Mouse (Mus musculus) skeletal muscle tissue, postnatal 0 days (tissue): ENCODE results near the gene Epha10. TPM values are rescaled to one million over a fixed set of nuclear protein-coding genes. Genes with fewer than 3 reads are reported as not detected.

Experiments
- polyA plus RNA-seq: library from polyadenylated mRNA; unstranded; fragments of >200 nt; fragmentation: Nextera tagmentation; extraction: Ambion mirVana; gene quantifications from 2 replicates; pipeline ENCODE4 v1.2.1, GENCODE M21; 2015

Gene Epha10
- polyA plus RNA-seq = not detected in 2 replicates

DNA sequence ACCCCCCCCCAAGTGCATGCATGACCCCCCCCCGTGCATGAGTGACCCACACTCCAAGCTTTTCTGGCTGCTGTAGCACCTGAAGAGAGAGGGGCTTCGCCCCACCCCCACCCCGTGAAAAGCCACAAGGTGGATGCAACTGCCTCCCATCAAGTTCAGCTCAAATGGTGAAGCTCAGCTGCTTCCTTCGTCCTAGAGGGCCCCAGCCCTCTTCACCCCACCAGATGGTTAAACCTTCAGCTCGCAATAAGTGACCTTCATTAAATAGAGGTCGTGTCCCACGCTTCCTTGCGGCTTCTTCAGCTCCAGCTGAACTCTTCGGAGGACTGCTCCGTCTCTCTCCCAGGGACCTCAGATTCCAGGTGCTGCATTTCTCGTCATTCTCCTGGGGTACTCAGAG is at the start of gene Epha10:
Gene Epha10 (plus strand): TSS at position 301 of the 400 bp plus-strand sequence.

DNA sequence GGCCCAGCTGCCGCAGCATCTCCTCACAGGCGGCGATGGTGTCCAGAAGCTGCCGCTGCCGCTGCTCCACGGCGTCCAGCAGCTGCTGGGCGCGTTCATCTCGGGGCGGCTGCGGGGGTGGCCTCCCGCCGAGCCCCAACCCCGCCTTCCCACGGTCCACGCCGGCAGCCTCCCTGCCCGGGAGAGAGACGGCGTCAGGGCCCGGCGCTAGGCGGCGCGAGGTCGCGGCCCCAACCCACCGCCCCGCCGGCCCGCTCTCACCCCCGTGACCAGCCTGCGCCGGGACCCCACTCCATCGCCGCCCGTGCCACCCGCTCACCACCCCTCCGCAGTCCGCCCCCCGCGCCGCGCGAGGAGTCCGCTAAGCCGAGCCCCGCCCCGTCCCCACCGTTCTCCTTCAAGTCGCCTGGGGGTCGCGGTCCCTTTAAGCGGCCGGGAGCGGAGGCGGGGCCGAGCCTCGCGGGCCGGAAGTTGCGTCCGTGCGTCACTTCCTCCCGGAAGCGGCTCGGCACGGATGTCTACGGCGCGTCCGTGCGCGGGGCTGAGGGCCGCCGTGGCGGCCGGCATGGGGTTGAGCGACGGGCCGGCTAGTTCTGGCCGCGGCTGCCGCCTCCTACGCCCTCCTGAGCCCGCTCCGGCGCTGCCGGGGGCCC is 30.3 kb upstream of the Epha10 start, which contains the start of gene Yrdc:
Gene Yrdc (plus strand): TSS at position 419 of the 653 bp plus-strand sequence.

DNA sequence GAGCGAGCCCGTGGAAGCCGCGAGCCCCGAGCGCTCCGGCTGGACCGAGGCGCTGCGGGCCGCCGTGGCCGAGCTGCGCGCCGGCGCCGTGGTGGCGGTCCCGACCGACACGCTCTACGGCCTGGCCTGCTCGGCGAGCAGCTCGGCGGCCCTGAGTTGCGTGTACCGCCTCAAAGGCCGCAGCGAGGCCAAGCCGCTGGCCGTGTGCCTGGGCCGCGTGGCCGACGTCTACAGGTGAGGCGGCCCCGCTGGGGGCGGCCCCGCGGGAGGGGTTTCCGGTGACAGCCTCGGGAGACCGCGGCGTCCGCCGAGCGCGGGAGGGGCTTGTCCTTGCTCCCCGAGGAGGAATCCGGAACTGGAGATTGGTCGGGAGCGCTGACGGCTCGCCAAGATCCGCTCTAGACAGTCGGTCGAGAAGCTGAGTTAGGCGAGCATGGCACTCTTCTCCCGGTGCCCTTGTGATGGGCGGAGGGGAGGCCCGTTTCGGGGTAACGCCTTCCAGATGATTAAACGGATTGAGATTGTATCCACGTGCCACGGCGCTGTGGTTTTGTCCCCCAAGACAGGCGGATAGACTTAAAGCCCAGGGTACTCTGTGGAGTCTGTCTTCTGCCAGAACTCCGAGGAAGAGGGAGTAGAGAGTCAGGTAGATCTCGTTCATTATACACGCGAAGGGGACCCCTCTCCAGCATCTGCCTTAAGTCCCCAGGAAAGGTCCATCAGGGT is 29.6 kb upstream of the Epha10 start, which contains the start of gene 1110065P20Rik:
Gene 1110065P20Rik (minus strand): TSS at position 264 of the 726 bp plus-strand sequence.

DNA sequence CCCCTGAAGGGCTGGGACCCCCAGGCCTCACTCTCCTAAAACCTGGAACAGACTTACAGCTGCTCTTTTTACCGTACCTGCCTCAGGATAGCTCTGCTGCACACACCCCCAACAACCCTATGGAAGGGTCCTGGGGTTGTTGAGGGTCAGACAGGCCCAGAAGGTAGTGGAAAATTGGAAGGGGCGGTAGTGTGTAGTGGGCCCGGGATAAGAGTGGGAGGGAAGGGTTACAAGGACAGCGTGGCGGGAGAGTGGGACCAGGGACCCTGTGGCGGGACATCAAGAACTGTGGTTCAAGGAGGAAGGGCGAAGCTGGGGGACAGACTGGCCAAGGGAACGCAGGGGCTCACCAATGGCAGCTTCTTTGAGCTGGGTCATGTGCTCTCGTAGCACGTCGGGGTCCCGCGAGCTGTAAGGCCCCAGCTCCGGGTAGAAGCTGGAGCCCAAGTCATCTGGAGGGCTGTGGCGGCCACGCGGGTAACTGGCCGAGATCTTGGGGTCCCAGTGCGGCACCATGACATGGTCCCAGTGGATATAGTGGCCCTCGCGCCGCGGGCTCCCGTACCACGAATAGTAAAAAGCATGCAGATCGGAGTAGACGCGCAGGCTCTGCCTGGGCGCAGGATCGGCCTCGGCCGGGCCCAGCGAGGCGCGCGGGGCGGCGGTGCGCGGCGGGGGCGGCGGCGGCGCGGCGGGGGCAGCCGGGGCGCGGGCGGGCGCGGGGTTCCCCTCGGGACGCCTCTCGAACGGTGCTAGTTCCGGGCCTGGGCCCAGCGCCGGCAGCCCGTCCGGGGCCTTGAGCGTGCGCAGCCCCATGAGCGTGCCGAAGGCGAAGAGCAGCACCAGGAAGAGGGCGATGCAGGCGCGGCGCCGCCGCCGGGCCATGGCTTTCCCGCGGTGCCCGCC is 19.2 kb upstream of the Epha10 start, which contains the start of gene Maneal:
Gene Maneal (minus strand): TSS at position 889 of the 906 bp plus-strand sequence.

DNA sequence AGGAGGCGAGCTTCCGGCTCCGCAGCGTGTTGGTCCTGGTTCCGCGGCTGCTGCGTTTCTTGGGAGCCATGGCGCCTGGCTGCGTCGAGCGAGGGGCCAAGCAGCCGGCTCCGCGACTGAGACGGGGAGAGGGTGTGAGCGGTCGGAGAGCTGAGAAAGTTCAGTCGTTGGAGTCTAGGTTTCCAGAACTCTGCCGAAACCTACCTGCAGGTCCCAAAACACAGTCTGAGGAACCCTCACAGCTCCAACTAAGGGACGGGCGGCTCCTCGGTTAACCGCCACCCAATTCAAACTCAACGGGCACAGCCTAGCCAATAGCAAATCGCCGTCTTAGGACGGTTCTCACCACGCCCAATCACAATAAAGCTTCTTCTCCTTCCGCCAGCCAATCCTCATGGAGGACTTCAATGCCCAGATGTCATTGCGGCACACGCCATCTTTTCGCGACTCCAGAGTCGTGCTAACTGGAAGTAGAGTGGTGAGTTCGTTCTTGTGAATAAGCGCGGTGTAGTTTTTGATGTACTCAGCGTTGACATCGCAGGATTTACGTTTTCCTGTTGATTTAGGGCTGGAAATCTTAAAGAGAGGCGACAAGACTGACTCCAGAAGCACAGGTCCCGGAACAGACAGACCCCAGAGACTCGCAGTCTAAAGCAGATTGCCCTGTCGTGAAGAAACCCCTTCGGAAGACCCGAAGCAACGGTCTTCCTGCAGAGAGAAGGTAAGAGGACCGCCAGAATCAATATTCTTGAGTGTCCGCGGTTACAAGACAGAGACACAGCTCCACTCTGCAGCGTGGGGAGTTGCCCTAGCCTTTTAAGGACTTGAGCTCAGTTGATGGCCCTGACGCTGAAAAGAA is 56.1 kb downstream of the Epha10 start, which contains the start of gene 9930104L06Rik:
Gene 9930104L06Rik (plus strand): TSS at position 436 of the 859 bp plus-strand sequence.

DNA sequence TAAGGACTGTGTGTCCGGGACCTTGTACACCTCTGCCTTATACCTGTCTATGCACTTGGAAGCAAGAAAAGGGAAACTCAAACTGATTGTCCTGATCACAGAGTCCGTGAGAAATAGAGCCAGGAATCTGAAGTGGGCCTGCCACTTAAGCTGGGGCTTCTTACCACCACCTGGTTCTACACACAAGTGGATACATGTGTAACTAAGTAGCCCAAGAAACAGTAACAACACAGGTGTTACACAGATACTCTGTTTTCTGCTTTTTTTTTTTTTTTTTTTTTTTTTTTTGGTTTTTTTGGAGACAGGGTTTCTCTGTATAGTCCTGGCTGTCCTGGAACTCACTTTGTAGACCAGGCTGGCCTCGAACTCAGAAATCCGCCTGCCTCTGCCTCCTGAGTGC is 58.5 kb downstream of the Epha10 start, which contains the start of gene Cdca8:
Gene Cdca8 (minus strand): TSS at position 101 of the 400 bp plus-strand sequence.

Other genes with a start within 250 kb of the Epha10 start
- 2.5 and 4.3 TPM in 2 replicates for gene Pou3f1, start 224.1 kb upstream of the Epha10 start, polyA plus RNA-seq
- gene Utp11, start 187.3 kb upstream of the Epha10 start, polyA plus RNA-seq = 66.2 and 68.7 TPM in 2 replicates
- gene Fhl3, start 180.2 kb upstream of the Epha10 start, polyA plus RNA-seq = 22.3 and 26.7 TPM in 2 replicates
- 54.0 and 55.4 TPM in 2 replicates for gene Sf3a3, start 166.1 kb upstream of the Epha10 start, polyA plus RNA-seq
- 10.6 and 12.1 TPM in 2 replicates for gene Inpp5b, start 139.0 kb upstream of the Epha10 start, polyA plus RNA-seq
- gene Mtf1, start 78.8 kb upstream of the Epha10 start, polyA plus RNA-seq = 8.4 and 8.5 TPM in 2 replicates
- 14.4 and 16.5 TPM in 2 replicates for gene Yrdc, start 30.2 kb upstream of the Epha10 start, polyA plus RNA-seq
- gene 1110065P20Rik, start 29.7 kb upstream of the Epha10 start, polyA plus RNA-seq = 76.3 and 87.2 TPM in 2 replicates
- gene Maneal, start 18.7 kb upstream of the Epha10 start, polyA plus RNA-seq = 0.07 TPM in 1 of 2 replicates, not detected in the other
- 6.2 and 7.4 TPM in 2 replicates for gene 9930104L06Rik, start 56.1 kb downstream of the Epha10 start, polyA plus RNA-seq
- 20.0 and 21.6 TPM in 2 replicates for gene Cdca8, start 58.4 kb downstream of the Epha10 start, polyA plus RNA-seq
- 0.42 TPM in 1 of 2 replicates, not detected in the other for gene Rspo1, start 105.5 kb downstream of the Epha10 start, polyA plus RNA-seq
- 50.3 and 52.8 TPM in 2 replicates for gene Gnl2, start 135.7 kb downstream of the Epha10 start, polyA plus RNA-seq
- 0.10 TPM in 1 of 2 replicates, not detected in the other for gene Dnali1, start 184.8 kb downstream of the Epha10 start, polyA plus RNA-seq
- 11.1 and 11.8 TPM in 2 replicates for gene Snip1, start 185.8 kb downstream of the Epha10 start, polyA plus RNA-seq
- gene Meaf6, start 204.2 kb downstream of the Epha10 start, polyA plus RNA-seq = 17.1 and 21.5 TPM in 2 replicates
- gene Zc3h12a, start 246.9 kb downstream of the Epha10 start, polyA plus RNA-seq = 0.86 and 0.96 TPM in 2 replicates